Mouse (Mus musculus) thymus, postnatal 0 days (tissue): ENCODE results near the gene Ltv1. TPM values are rescaled to one million over a fixed set of nuclear protein-coding genes. Genes with fewer than 3 reads are reported as not detected.

Experiments used
- DNase-seq: peaks from one replicate; pipeline ENCODE4 v3.0.0-alpha.2; 2015; ENCODE audit warnings: low spot score
- polyA plus RNA-seq: library from polyadenylated mRNA; unstranded; fragments of >200 nt; fragmentation: Nextera tagmentation; extraction: Ambion mirVana; gene quantifications from 2 replicates; pipeline ENCODE4 v1.2.1, GENCODE M21; 2015

The Ltv1 gene
- polyA plus RNA-seq, 1 experiment from 2014 or later = 60.4 TPM

DNA sequence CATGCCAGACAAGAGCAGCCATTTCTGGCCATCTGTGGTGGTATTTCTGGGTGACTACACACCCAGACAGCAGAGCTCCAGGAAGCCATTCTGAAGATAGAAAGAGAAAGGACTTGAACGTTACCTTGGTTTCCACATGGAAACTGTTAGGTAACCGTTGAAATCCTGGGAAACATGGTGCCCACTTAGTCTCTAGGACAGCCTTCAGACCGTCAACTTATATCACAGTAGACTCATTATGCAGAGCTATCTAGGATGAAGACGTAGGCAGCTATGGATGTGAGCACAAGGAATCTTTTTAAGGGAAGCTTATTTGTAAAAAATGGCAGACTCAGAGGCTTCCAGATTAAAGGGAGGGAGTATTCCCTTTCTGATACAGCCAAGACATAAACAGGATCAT, 59.1 kb downstream of the Ltv1 start:
- DNase-seq = no peak

Other genes starting within 250 kb of the Ltv1 start
- gene Stx11, start 228.9 kb downstream of the Ltv1 start, polyA plus RNA-seq = 20.6 and 21.9 TPM in 2 replicates
- 45.6 and 47.3 TPM in 2 replicates for gene Sf3b5, start 187.8 kb downstream of the Ltv1 start, polyA plus RNA-seq
- 7.3 and 8.0 TPM in 2 replicates for gene Plagl1, start 132.7 kb downstream of the Ltv1 start, polyA plus RNA-seq
- not detected in 2 replicates for gene Zc2hc1b, start 15.1 kb downstream of the Ltv1 start, polyA plus RNA-seq